Mouse (Mus musculus): ENCODE measurements around the gene Myom1.

Gene Myom1

DNA sequence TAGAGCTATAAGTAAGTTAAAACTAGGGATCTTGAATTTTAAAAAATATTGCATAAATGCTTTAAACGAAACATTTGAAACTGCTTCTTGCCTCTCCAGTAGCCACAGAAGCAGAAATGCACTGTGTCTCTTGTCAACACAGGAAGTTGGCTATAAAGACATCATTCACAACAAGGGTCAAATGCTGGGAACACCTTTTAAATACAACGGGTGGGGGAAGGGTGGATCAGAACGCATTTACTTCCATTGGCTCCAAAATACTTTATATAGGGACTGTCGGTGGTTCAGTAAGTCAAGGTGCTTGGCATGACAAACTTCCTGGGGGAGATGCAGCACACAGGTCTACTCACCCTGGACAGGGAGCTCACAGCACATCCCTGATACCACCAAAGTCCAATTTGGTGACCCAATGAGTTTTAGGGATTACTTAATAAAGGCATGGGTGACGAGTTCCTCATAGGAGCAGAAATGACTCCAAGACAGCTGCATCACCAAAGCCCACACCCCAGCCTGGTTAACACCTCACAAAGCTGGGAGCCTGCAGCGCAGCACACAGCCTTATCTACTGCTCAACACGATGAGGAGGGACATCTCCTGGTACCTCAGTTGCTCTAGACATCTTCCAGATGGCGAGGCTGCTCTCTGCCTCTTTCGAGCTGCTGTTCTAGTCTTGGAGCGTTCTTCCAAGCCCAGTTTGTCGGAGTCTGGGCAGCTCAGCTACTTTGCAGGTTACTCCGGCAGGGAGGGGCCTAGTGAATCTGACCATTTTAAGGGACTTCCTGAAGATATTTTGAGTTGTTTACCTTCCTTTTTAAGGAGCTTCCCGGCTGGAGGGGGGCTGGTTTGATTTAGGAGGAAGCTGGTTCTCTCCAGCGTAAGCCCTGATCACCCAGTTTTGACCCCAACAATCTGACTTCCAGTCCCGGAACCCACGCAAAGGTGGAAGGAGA, 134.2 kb downstream of the Myom1 start:
- no peak for DNase-seq (ENCODE audit: low spot score)

DNA sequence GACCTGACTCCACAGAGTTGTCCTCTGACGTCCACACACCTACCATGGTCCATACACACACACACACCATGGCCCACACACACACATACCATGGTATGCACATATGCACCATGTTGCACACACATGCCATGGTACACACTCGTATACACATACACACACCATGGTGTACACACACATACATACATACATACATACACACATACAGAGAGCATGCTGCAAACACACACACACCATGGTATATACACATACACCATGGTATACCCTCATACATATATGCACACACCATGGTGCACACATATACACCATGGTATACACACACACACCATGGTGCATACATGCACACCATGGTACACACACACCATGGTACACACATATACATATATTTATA, 134.9 kb downstream of the Myom1 start:
- DNase-seq (ENCODE audit: low spot score): no peak

DNA sequence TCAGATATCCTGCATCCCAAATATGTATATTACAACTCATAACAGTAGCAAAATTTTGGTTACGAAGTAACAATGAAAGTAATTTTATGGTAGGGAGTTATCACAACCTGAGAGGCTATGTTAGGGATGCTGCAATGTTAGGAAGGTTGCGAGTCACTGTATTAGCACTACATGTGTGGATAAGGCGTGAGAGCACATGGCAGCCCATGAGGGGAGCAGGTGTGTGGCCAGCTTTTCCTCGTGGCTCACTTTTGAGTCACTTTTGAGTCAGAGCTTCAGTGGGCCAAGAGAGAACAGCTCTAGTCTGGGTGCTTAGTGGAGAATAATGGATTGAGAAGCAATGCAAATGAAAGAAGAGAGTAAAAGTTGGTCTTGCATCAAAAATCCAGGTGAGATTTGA, 139.6 kb downstream of the Myom1 start:
- DNase-seq (ENCODE audit: low spot score): no peak

- no peak for DNase-seq (ENCODE audit: low spot score)
Measured at GRCm38 (mm10) chr17:71143155-71143554, 140.7 kb downstream of the Myom1 start.

- DNase-seq (ENCODE audit: low spot score): no peak
Measured at GRCm38 (mm10) chr17:71144322-71145116, 142.1 kb downstream of the Myom1 start.

DNA sequence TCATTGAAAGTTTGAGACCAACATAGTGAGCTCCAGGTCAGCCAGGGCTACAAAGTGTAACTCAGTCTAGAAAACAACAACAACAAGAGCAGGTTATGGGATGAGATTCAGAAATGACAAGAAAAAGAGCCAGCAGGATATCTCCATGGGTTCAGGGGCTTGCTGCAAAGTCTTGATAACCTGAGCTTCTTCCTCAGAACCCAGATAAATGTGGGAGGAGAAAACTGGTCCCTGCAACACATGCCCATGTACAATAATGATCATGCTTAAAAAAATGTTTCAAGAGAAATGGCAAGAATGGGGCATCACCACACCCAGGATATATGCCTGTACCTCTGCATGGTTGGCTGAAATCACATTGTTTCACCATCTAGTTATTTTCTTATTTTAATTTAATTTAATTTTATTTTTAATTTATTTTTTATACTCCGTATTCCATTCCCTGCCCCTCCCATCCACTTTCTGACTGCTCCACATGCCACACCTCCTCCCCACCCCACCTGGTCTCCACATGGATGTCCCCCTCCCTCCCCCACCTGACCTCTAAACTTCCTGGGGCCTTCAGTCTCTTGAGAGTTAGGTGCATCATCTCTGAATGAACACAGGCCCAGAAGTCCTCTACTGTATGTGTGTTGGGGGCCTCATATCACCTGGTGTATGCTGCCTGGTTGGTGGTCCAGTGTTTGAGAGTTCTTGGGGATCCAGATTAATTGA, 143.0 kb downstream of the Myom1 start:
- no peak for DNase-seq (ENCODE audit: low spot score)

DNA sequence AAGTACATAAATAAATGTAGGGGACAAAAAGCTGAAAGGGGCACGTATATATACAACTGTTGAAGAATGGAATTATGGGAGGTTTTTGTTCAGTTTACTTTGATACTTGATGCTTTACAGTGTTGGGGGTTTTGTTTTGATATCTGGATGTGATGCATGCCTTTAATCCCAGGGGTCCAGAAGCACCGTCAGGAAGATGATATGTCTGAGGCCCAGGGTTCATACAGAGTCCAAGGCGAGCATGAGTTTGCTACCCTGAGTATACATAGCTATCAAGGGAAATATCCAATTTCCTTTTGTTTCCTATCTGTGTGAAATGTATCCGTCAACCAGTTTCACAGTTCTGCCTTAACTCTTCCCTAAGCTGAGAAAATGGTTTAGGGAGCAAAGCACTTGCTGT, 150.9 kb downstream of the Myom1 start:
- no peak for DNase-seq (ENCODE audit: low spot score)

DNA sequence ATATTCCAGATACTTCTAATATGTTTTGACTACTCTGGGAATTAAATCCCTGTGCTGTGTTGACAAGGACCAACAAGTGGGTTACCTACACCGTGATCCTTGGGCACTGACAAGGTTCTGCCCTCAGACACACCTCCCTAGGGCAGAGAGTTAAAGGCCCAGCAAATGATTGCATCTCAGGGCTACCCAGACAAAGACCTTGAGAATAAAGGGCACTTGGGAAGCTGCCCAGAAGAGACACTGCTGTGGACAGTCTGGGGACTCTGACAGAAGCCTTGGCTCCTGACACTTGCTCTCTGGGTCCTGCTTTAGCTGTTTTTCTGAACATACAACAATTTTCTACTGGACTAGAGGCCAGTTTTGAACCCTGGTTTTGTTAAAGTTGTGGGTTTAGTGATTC, 152.8 kb downstream of the Myom1 start:
- DNase-seq (ENCODE audit: low spot score): no peak

DNA sequence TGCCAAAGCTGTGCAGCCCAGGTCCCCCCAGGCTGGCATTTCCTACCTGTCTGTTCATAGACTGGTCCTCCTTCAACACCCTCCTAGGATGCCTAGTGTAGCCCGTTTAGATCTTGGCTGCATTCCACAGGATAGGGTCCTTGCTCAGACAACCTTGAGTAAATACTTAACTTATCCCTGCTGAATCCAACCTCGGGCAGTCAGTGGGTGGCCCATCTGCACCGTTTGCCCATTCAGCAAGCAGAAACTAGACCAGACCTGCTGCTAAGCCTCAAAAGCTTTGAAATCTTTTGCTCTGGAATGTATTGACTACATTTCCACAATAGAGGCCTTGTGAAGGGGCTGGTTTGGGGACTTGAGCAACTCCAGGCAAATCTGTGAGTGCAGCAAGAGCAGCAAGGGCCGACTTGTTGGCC, 156.7 kb downstream of the Myom1 start:
- DNase-seq (ENCODE audit: low spot score): no peak

GRCm38 (mm10) chr17:71159720-71160119, 157.3 kb downstream of the Myom1 start:
- no peak for DNase-seq (ENCODE audit: low spot score)

DNA sequence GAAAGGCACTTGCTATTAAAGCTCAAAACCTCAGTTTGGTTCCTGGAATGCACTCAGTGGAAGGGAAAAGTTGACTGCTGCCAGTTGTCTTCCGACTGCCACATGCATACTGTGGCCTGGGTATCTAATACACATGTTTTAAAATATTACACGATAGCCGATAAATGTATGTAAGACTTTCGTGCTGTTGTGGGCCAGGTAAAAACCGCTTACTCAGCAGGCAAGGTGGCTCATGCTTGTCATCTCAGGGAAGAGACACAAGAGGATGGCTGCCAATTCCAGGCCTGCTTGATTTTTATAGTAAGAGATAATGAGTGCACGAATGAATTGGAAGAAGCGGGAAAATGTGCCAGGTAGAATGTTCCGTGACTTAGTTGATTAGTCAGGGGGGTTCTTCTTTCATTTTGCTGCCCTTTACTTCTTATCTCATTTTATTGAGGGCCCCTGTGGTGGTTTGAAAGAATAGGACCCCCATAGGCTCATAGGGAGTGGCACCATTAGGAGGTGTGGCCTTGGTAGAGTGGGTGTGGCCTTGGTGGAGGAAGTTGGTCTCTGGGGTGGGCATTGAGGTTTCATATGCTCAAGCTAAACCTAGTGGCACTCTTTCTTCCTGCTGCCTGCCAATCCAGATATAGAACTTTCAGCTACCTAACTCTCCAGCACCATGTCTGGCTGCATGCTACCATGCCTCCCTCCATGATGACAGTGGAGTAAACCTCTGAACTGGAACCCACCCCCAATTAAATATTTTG, 158.0 kb downstream of the Myom1 start:
- no peak for DNase-seq (ENCODE audit: low spot score)

GRCm38 (mm10) chr17:71164991-71165390, 162.6 kb downstream of the Myom1 start:
- peak; percentile 65 for DNase-seq (ENCODE audit: low spot score)

GRCm38 (mm10) chr17:71168205-71168815, 165.9 kb downstream of the Myom1 start:
- DNase-seq (ENCODE audit: low spot score): no peak

DNA sequence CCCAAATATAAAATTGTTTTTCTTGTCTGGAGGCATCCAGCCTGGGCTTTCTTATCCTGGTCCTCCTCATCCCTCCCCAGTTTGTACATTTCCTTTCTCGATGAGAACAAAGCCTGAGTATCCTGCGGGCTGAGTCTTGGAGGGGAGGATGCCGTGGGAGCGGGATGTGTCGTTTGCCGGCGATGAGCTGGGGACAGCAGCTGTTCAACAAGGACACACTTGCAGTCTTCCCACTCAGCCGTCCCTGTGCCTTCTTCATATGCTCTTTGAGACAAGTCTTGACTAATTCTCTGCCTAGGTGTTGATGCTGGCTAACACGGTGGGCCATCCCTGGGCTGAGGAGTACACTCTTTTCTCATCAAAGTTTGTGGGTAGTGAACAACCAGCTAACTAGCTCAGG, 166.4 kb downstream of the Myom1 start:
- DNase-seq (ENCODE audit: low spot score): no peak

- DNase-seq (ENCODE audit: low spot score): no peak
Measured at GRCm38 (mm10) chr17:71169639-71170038, 167.2 kb downstream of the Myom1 start.

GRCm38 (mm10) chr17:71171161-71171560, 168.7 kb downstream of the Myom1 start:
- no peak for DNase-seq (ENCODE audit: low spot score)

Data from layer of hippocampus, adult 11-12 months (tissue).